ENCODE assay signal across 8 mouse cellular contexts in the genomic region with DNA sequence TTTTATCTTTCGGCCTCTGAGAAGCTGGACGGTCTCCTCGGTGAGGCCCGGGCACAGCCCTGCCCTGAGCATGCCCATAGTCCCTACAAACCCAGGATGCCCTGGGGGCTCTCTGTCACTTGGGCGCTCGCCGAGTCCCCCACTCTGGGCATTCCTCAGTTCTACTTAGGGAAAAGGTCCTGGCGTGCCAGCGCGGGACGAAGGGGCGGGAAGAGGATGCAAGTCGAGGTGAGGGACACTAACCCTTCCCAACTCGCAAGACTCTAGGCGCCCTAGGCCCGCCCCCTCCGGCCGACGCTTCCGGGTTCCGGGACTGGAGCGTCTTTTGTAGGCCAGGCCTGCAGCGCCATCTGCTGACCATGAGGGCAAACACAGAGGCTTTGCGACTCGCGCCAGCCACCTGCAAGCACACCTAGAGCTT. TPM values are rescaled to one million over a fixed set of nuclear protein-coding genes. Genes with fewer than 3 reads are reported as not detected.
DNase-seq lines count a peak whose midpoint lies in the region; ATAC-seq and TF ChIP-seq lines count a peak whose summit lies in the region.

A gene (minus strand): TSS at position 273 of the 421 bp plus-strand sequence.

- peak within 1 kb of the TSS; percentile 55 for H3K4me3 ChIP-seq in hindbrain, embryonic 14.5 days (replicated peaks; ENCODE audit: low read length)

- in situ Hi-C loops in Patski (cut with MboI; ENCODE audit: low pct_unique_long_range_greater_than_20kb): loop anchor here (10.0 kb wide), 1 partner anchor 656 kb away; no protein-coding TSS in a partner anchor

- peak within 1 kb of the TSS; percentile 94 for H3K4me2 ChIP-seq in hindbrain, embryonic 14.5 days (replicated peaks)

- POLR2A ChIA-PET in Patski (lab: Charles Lee): interaction anchor here (0.8 to 1.8 kb wide), 3 partner anchors 10 to 71 kb away, joined by 3 to 4 read pairs (median 4); a partner anchor contains a TSS

- H3K9me3 ChIP-seq in hindbrain, embryonic 14.5 days (ENCODE audit: control insufficient read depth, low read length): no peaks in the 10 kb centered on the region

- peak within 1 kb of the TSS; percentile 57 for H3K9ac ChIP-seq in hindbrain, embryonic 14.5 days

- under 1% methylated on average over 26 of the region's 26 CpGs for whole genome bisulfite sequencing in hindbrain, embryonic 14.5 days

- TF ChIP-seq CTCF in Patski (IDR thresholded peaks at IDR 0.05): peak; percentile 97

- ATAC-seq in Patski: peak; percentile 96
- peak; percentile 86 for ATAC-seq in hindbrain, embryonic 14.5 days (ENCODE audit: low FRiP score)

- no peak for DNase-seq in Patski (ENCODE audit: low read depth, low spot score)
- DNase-seq in cerebellum, postnatal 14 days: peak; percentile 96 to 97
- DNase-seq in frontal cortex, postnatal 25 days (ENCODE audit: low spot score in 2 of 2): peak; percentile 88
- peak; percentile 96 for DNase-seq in hindbrain, embryonic 14.5 days (ENCODE audit: low spot score)
- DNase-seq in layer of hippocampus, postnatal 36 days: peak; percentile 88 to 90
- DNase-seq in lung, postnatal 36 days: peak; percentile 97
- DNase-seq in retina, postnatal 1 day: peak; percentile 95
- DNase-seq in urinary bladder, adult 18-20 months (ENCODE audit: low spot score in 2 of 2): peak; percentile 92

- CTCF ChIA-PET in Patski (lab: Charles Lee): interaction anchor here (0.7 to 2.3 kb wide), 8 partner anchors 10 to 152 kb away, joined by 3 to 15 read pairs (median 4); a partner anchor contains a TSS

- no peaks in the 10 kb centered on the region for H3K36me3 ChIP-seq in hindbrain, embryonic 14.5 days (replicated peaks; ENCODE audit: control insufficient read depth, insufficient read depth)

- H3K27ac ChIP-seq in hindbrain, embryonic 14.5 days: peak within 1 kb of the TSS; percentile 9; the same call in 1 of the 2 replicates

- peaks cover 18% of the 10 kb centered on the region for H3K4me1 ChIP-seq in hindbrain, embryonic 14.5 days (replicated peaks; ENCODE audit: control insufficient read depth, insufficient read depth, low read length)

- no peaks in the 10 kb centered on the region for H3K27me3 ChIP-seq in Patski
- H3K27me3 ChIP-seq in hindbrain, embryonic 14.5 days (ENCODE audit: control insufficient read depth, insufficient read depth, low read length): 0 out of 2 replicates have a peak, but pooled peaks cover 6% of the 10 kb centered on the region

RNA-seq across cellular contexts. Expression of the gene that starts here (rescaled TPM):
- polyA plus RNA-seq in Patski (2021): 20.3 TPM
- polyA plus RNA-seq in hindbrain, embryonic 14.5 days (2014; fragmentation: Nextera tagmentation; extraction: Ambion mirVana): 14.0 and 14.3 TPM in 2 replicates
- total RNA-seq in layer of hippocampus, postnatal 36 days (2021): 10 to 100 TPM; 14.1 to 15.7 TPM
